Mouse (Mus musculus) mouse embryonic stem cell (cell line): ENCODE data around the gene Gm12248.

Experiments used
- in situ Hi-C, 2 experiments: fragments of 300-500 bp; cut with MboI; formaldehyde crosslinking; loops; 1 replicate in 1 of 2; 3 replicates in 1 of 2; pipeline ENCODE4 v1.14.3; 2019 to 2020; ENCODE audit warnings: low sequenced_read_pairs in 2 of 2, low pct_unique_long_range_greater_than_20kb in 1 of 2, mixed read lengths in 1 of 2; ENCODE audit not compliant: unreplicated experiment in 1 of 2

Gene Gm12248

GRCm38 (mm10) chr11:58103697-58104306, 10.9 kb upstream of the Gm12248 start, which contains the start of gene Cnot8:
TSS of gene Cnot8 (plus strand) at chr11:58104153.
- in situ Hi-C loops: loop anchor here in 1 of 2 experiments (10.0 kb wide), 1 partner anchor 149 kb away; no protein-coding TSS in a partner anchor

GRCm38 (mm10) chr11:58103344-58103653, 10.4 kb upstream of the Gm12248 start:
- in situ Hi-C loops: loop anchor here in 1 of 2 experiments (10.0 kb wide), 1 partner anchor 148 kb away; no protein-coding TSS in a partner anchor

- in situ Hi-C loops: loop anchor here in 1 of 2 experiments (10.0 kb wide), 1 partner anchor 148 kb away; no protein-coding TSS in a partner anchor
Measured at GRCm38 (mm10) chr11:58102581-58103343, 9.8 kb upstream of the Gm12248 start.

- in situ Hi-C loops: loop anchor here in 1 of 2 experiments (10.0 kb wide), 1 partner anchor 147 kb away; no protein-coding TSS in a partner anchor
Measured at GRCm38 (mm10) chr11:58102146-58102545, 9.2 kb upstream of the Gm12248 start.

GRCm38 (mm10) chr11:58101194-58101720, 8.3 kb upstream of the Gm12248 start:
- in situ Hi-C loops: loop anchor here in 1 of 2 experiments (10.0 kb wide), 1 partner anchor 146 kb away; no protein-coding TSS in a partner anchor

GRCm38 (mm10) chr11:58100006-58100405, 7.1 kb upstream of the Gm12248 start:
- in situ Hi-C loops: loop anchor here in 1 of 2 experiments (10.0 kb wide), 1 partner anchor 145 kb away; no protein-coding TSS in a partner anchor

- in situ Hi-C loops: loop anchor here in 1 of 2 experiments (5.0 kb wide), 1 partner anchor 151 kb away; no protein-coding TSS in a partner anchor
Measured at GRCm38 (mm10) chr11:58098366-58098720, 5.4 kb upstream of the Gm12248 start.

GRCm38 (mm10) chr11:58097621-58098365, 4.9 kb upstream of the Gm12248 start:
- in situ Hi-C loops: loop anchor here in 1 of 2 experiments (5.0 kb wide), 1 partner anchor 150 kb away; no protein-coding TSS in a partner anchor

GRCm38 (mm10) chr11:58096821-58097620, 4.1 kb upstream of the Gm12248 start:
- in situ Hi-C loops: loop anchor here in 1 of 2 experiments (5.0 kb wide), 1 partner anchor 150 kb away; no protein-coding TSS in a partner anchor

GRCm38 (mm10) chr11:58096160-58096559, 3.2 kb upstream of the Gm12248 start:
- in situ Hi-C loops: loop anchor here in 1 of 2 experiments (5.0 kb wide), 1 partner anchor 149 kb away; no protein-coding TSS in a partner anchor

GRCm38 (mm10) chr11:58095561-58095960, 2.6 kb upstream of the Gm12248 start:
- in situ Hi-C loops: loop anchor here in 1 of 2 experiments (5.0 kb wide), 1 partner anchor 148 kb away; no protein-coding TSS in a partner anchor

- in situ Hi-C loops: loop anchor here in 1 of 2 experiments (5.0 kb wide), 1 partner anchor 147 kb away; no protein-coding TSS in a partner anchor
Measured at GRCm38 (mm10) chr11:58094766-58095165, 1.8 kb upstream of the Gm12248 start.

- in situ Hi-C loops: no loop called here
Measured at GRCm38 (mm10) chr11:58092541-58092940, 393 bp downstream of the Gm12248 start.

GRCm38 (mm10) chr11:58081716-58082115, 11.2 kb downstream of the Gm12248 start:
- in situ Hi-C loops: no loop called here

- in situ Hi-C loops: no loop called here
Measured at GRCm38 (mm10) chr11:58077270-58077669, 15.7 kb downstream of the Gm12248 start.

- in situ Hi-C loops: no loop called here
Measured at GRCm38 (mm10) chr11:58072978-58073377, 20.0 kb downstream of the Gm12248 start.

GRCm38 (mm10) chr11:58065025-58065424, 27.9 kb downstream of the Gm12248 start:
- in situ Hi-C loops: no loop called here
